20 mouse cellular contexts compared by ENCODE assay signal in the genomic region with DNA sequence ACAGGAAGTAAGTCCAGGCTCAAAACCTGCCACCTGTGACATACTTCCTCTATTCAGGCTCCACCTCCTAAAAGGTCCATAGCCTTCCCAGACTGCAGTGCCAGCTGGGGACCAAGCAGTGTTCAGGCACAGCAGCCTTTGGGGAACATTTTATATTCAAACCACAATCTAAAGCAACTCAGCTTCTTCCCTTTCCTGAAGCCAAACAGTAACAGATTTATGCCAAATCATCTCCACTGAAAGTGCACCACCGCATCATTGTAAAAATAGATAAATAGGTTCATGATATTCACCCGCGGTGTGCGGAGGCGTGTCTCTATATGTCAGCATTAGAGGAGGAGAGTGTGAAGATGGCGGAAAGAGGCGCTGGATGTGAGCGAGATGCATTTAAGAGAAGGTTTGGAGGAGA. TPM values are rescaled to one million over a fixed set of nuclear protein-coding genes. Genes with fewer than 3 reads are reported as not detected.
DNase-seq lines count a peak whose midpoint lies in the region; ATAC-seq lines count a peak whose summit lies in the region.
"Had no signal": no experiment of that assay in that cellular context is flagged by ENCODE, and none has a peak within 500 bp of the region (broad histone marks: within the 10 kb centered on the region; RNA-seq: fewer than 3 reads in every experiment).

No protein-coding gene starts in this region.

- H3K9me3 ChIP-seq in neural tube, embryonic 15.5 days (replicated peaks) = no peaks in the 10 kb centered on the region
- H3K9me3 ChIP-seq: forebrain, embryonic 10.5 days; midbrain, embryonic 13.5 days had no signal

- no peak overlapping the region for H3K27ac ChIP-seq in neural tube, embryonic 15.5 days (replicated peaks)
- H3K27ac ChIP-seq: embryonic facial prominence, embryonic 13.5 days; forebrain, embryonic 10.5 days; heart, embryonic 13.5 days; hindbrain, embryonic 14.5 days; midbrain, embryonic 13.5 days had no signal

- no peaks in the 10 kb centered on the region for H3K27me3 ChIP-seq in neural tube, embryonic 15.5 days (replicated peaks)
- H3K27me3 ChIP-seq: embryonic facial prominence, embryonic 13.5 days; heart, embryonic 13.5 days; midbrain, embryonic 13.5 days had no signal

- H3K4me1 ChIP-seq in neural tube, embryonic 15.5 days = peaks cover 8% of the 10 kb centered on the region; the same call in 1 of the 2 replicates
- H3K4me1 ChIP-seq: embryonic facial prominence, embryonic 13.5 days; midbrain, embryonic 13.5 days had no signal

- no peaks in the 10 kb centered on the region for H3K36me3 ChIP-seq in neural tube, embryonic 15.5 days
- H3K36me3 ChIP-seq: embryonic facial prominence, embryonic 13.5 days; forebrain, embryonic 10.5 days; heart, embryonic 13.5 days; midbrain, embryonic 13.5 days had no signal

- H3K4me2 ChIP-seq in neural tube, embryonic 15.5 days = 0 out of 2 replicates have a peak overlapping the region, but pooled peaks have one; percentile 7
- H3K4me2 ChIP-seq: embryonic facial prominence, embryonic 13.5 days; heart, embryonic 13.5 days; hindbrain, embryonic 14.5 days; midbrain, embryonic 13.5 days had no signal

- DNase-seq in CD4-positive, CD25-positive, alpha-beta regulatory T cell, adult 2 months (ENCODE audit: low read depth, low spot score) = peak; percentile 23
- DNase-seq in neural tube, embryonic 10.5 days (ENCODE audit: extremely low spot score, low spot score) = no peak
- DNase-seq in spleen, postnatal 4 days (ENCODE audit: low spot score in 2 of 2) = no peak
- no peak for DNase-seq in kidney, adult 9 months
- DNase-seq: adrenal gland, adult 2 months; cerebellum, postnatal 25 days; gastrocnemius, postnatal 14 days; kidney, adult 8-10 months; retina, postnatal 1 day had no signal

- no peak for ATAC-seq in CD4-positive, CD25-positive, alpha-beta regulatory T cell, adult 4 months
- ATAC-seq in neural tube, embryonic 15.5 days (ENCODE audit: low FRiP score) = no peak
- peak; percentile 93 for ATAC-seq in common myeloid progenitor, adult 5-6 weeks (replicated peaks; ENCODE audit: low read depth, poor library complexity, severe bottlenecking)
- peak; percentile 57; the same call in 1 of the 2 replicates for ATAC-seq in neutrophil, adult 5-6 weeks (ENCODE audit: extremely low read depth, insufficient number of reproducible peaks, low FRiP score, poor library complexity, severe bottlenecking)
- ATAC-seq: lung, postnatal 0 days; midbrain, embryonic 13.5 days; Patski had no signal

- no peak overlapping the region for H3K4me3 ChIP-seq in neural tube, embryonic 15.5 days (replicated peaks)
- H3K4me3 ChIP-seq: embryonic facial prominence, embryonic 13.5 days; forebrain, embryonic 10.5 days; heart, embryonic 13.5 days; midbrain, embryonic 13.5 days had no signal

- no peak overlapping the region for H3K9ac ChIP-seq in neural tube, embryonic 15.5 days (replicated peaks)
- H3K9ac ChIP-seq: embryonic facial prominence, embryonic 13.5 days; heart, embryonic 13.5 days; hindbrain, embryonic 14.5 days; midbrain, embryonic 13.5 days had no signal

- WGBS in neural tube, embryonic 15.5 days = 78% methylated on average over 8 of the region's 8 CpGs

RNA-seq across cellular contexts. Expression of a gene that starts 33.9 kb away (rescaled TPM):
- polyA plus RNA-seq in CD4-positive, CD25-positive, alpha-beta regulatory T cell, adult 4 months (2017; shearing (Covaris generic)) = 10 to 100 TPM; 28.3 to 45.2 TPM
- 10.3 and 12.9 TPM in 2 replicates for polyA plus RNA-seq in neural tube, embryonic 15.5 days (2015; fragmentation: Nextera tagmentation; extraction: Ambion mirVana)
- total RNA-seq in common myeloid progenitor, adult 5-6 weeks (2017) = 76.8 and 87.2 TPM in 2 replicates
- 94.4 and 100 TPM in 2 replicates for total RNA-seq in neutrophil, adult 5-6 weeks (2017)

RNA-seq across cellular contexts. Expression of a gene that starts 45.0 kb away (rescaled TPM):
- 10 to 100 TPM; 15.1 to 17.6 TPM for polyA plus RNA-seq in CD4-positive, CD25-positive, alpha-beta regulatory T cell, adult 4 months (2017; shearing (Covaris generic))
- polyA plus RNA-seq in neural tube, embryonic 15.5 days (2015; fragmentation: Nextera tagmentation; extraction: Ambion mirVana) = 6.5 and 8.2 TPM in 2 replicates
- 18.7 and 20.2 TPM in 2 replicates for total RNA-seq in common myeloid progenitor, adult 5-6 weeks (2017)
- 24.2 and 32.5 TPM in 2 replicates for total RNA-seq in neutrophil, adult 5-6 weeks (2017)

Comparison
In these comparisons a context has a peak if more than half of its experiments do, and no peak if none do; other contexts are left out.
1. ATAC-seq: peak in common myeloid progenitor, adult 5-6 weeks (single experiment) and neutrophil, adult 5-6 weeks (single experiment); none in CD4-positive, CD25-positive, alpha-beta regulatory T cell, adult 4 months (single experiment) and neural tube, embryonic 15.5 days (single experiment).